Mouse (Mus musculus) intestine, embryonic 15.5 days (tissue): ENCODE data around the gene Fgfr1op. TPM values are rescaled to one million over a fixed set of nuclear protein-coding genes. Genes with fewer than 3 reads are reported as not detected.
"Not testable (repeated sequence)": the region's sequence is repeated elsewhere in the genome, so short reads cannot be mapped to it uniquely, and the experiment has no call there.

ENCODE experiments used
- ATAC-seq: fragments of 200-750 bp; cut with Nextera tagmentation; 2 replicates; pipeline ENCODE4 v1.8.0; 2017; ENCODE audit warnings: moderate TSS enrichment, moderate library complexity
- H3K27ac ChIP-seq: fragments of 300-500 bp; sonication (generic); 2 replicates; pipeline ENCODE4 v1.5.1; 2015; ENCODE audit warnings: mild to moderate bottlenecking, inconsistent platforms
- H3K27me3 ChIP-seq: fragments of 300-500 bp; sonication (generic); replicated peaks from 2 replicates; pipeline ENCODE4 v1.6.1; 2015; ENCODE audit warnings: inconsistent platforms
- H3K36me3 ChIP-seq: fragments of 300-500 bp; sonication (generic); 2 replicates; pipeline ENCODE4 v1.6.1; 2015; ENCODE audit warnings: inconsistent platforms
- H3K4me1 ChIP-seq: fragments of 300-500 bp; sonication (generic); replicated peaks from 2 replicates; pipeline ENCODE4 v1.6.1; 2015; ENCODE audit warnings: inconsistent platforms
- H3K4me2 ChIP-seq: fragments of 300-500 bp; sonication (generic); replicated peaks from 2 replicates; pipeline ENCODE4 v1.6.1; 2015; ENCODE audit warnings: mild to moderate bottlenecking, inconsistent platforms
- H3K4me3 ChIP-seq: fragments of 300-500 bp; sonication (generic); replicated peaks from 2 replicates; pipeline ENCODE4 v1.5.1; 2015; ENCODE audit warnings: inconsistent platforms
- H3K9ac ChIP-seq: fragments of 300-500 bp; sonication (generic); 2 replicates; pipeline ENCODE4 v1.6.1; 2015; ENCODE audit warnings: inconsistent platforms
- H3K9me3 ChIP-seq: fragments of 300-500 bp; sonication (generic); 2 replicates; pipeline ENCODE4 v1.6.1; 2016; ENCODE audit warnings: inconsistent platforms
- WGBS: fragments of 180-500 bp; shearing (Covaris S2); methylation state at CpG from one replicate; pipeline ENCODE4 v1.1.7; 2015; 5-methylcytosine and 5-hydroxymethylcytosine counted together
- polyA plus RNA-seq: library from polyadenylated mRNA; unstranded; fragments of >200 nt; fragmentation: Nextera tagmentation; extraction: Ambion mirVana; gene quantifications from 2 replicates; pipeline ENCODE4 v1.2.1, GENCODE M21; 2015

The Fgfr1op gene
- polyA plus RNA-seq, 1 experiment from 2014 or later: 31.5 TPM

GRCm38 (mm10) chr17:8184217-8184616 is 18.9 kb downstream of the Fgfr1op start:
- H3K27me3 ChIP-seq: no peaks in the 10 kb centered on the region
- ATAC-seq: no peak
- no peak overlapping the region for H3K27ac ChIP-seq
- H3K9me3 ChIP-seq: no peaks in the 10 kb centered on the region
- H3K9ac ChIP-seq: no peak overlapping the region
- no peak overlapping the region for H3K4me2 ChIP-seq
- no peaks in the 10 kb centered on the region for H3K4me1 ChIP-seq
- peaks cover 34% of the 10 kb centered on the region for H3K36me3 ChIP-seq
- 71% methylated on average over 7 of the region's 7 CpGs for WGBS
- H3K4me3 ChIP-seq: no peak overlapping the region

- no peak overlapping the region for H3K9ac ChIP-seq
- peaks cover 7% of the 10 kb centered on the region; the same call in 1 of the 2 replicates for H3K36me3 ChIP-seq
- 78% methylated on average over 8 of the region's 8 CpGs for WGBS
- no peak overlapping the region for H3K4me3 ChIP-seq
- no peak overlapping the region for H3K27ac ChIP-seq
- H3K27me3 ChIP-seq: no peaks in the 10 kb centered on the region
- no peak overlapping the region for H3K4me2 ChIP-seq
- no peaks in the 10 kb centered on the region for H3K9me3 ChIP-seq
- no peaks in the 10 kb centered on the region for H3K4me1 ChIP-seq
- no peak for ATAC-seq
Observed at GRCm38 (mm10) chr17:8193678-8194077, 28.4 kb downstream of the Fgfr1op start.

- Histone ChIP-seq H3K4me1 (no peaks in the 10 kb centered on the region), H3K9me3 (no peaks in the 10 kb centered on the region), H3K27ac (no peak overlapping the region), H3K27me3 (no peaks in the 10 kb centered on the region), H3K4me3 (no peak overlapping the region), H3K36me3 (peaks cover 5% of the 10 kb centered on the region; the same call in 1 of the 2 replicates), H3K4me2 (no peak overlapping the region), H3K9ac (no peak overlapping the region)
- WGBS: 87% methylated on average over 8 of the region's 8 CpGs
- no peak for ATAC-seq
Observed at GRCm38 (mm10) chr17:8195685-8196376, 30.5 kb downstream of the Fgfr1op start.

GRCm38 (mm10) chr17:8197652-8198051 is 32.4 kb downstream of the Fgfr1op start:
- Histone ChIP-seq H3K27ac (no peak overlapping the region), H3K9ac (no peak overlapping the region), H3K9me3 (no peaks in the 10 kb centered on the region), H3K4me2 (no peak overlapping the region), H3K36me3 (0 out of 2 replicates have a peak, but pooled peaks cover 3% of the 10 kb centered on the region), H3K4me3 (no peak overlapping the region), H3K4me1 (no peaks in the 10 kb centered on the region), H3K27me3 (no peaks in the 10 kb centered on the region)
- WGBS: 74% methylated on average over 3 of the region's 3 CpGs
- no peak for ATAC-seq

GRCm38 (mm10) chr17:8199067-8199935 is 34.0 kb downstream of the Fgfr1op start:
- H3K27me3 ChIP-seq: no peaks in the 10 kb centered on the region
- H3K4me3 ChIP-seq: no peak overlapping the region
- whole genome bisulfite sequencing: 81% methylated on average over 11 of the region's 11 CpGs
- no peak overlapping the region for H3K9ac ChIP-seq
- no peaks in the 10 kb centered on the region for H3K9me3 ChIP-seq
- no peak overlapping the region for H3K27ac ChIP-seq
- no peak for ATAC-seq
- 0 out of 2 replicates have a peak, but pooled peaks cover 3% of the 10 kb centered on the region for H3K36me3 ChIP-seq
- H3K4me2 ChIP-seq: no peak overlapping the region
- no peaks in the 10 kb centered on the region for H3K4me1 ChIP-seq

- H3K9me3 ChIP-seq: no peaks in the 10 kb centered on the region
- H3K36me3 ChIP-seq: no peaks in the 10 kb centered on the region
- 58% methylated on average over 1 of the region's 1 CpGs for WGBS
- no peak overlapping the region for H3K9ac ChIP-seq
- H3K27me3 ChIP-seq: no peaks in the 10 kb centered on the region
- no peak for ATAC-seq
- no peak overlapping the region for H3K4me2 ChIP-seq
- no peak overlapping the region for H3K4me3 ChIP-seq
- H3K4me1 ChIP-seq: no peaks in the 10 kb centered on the region
- H3K27ac ChIP-seq: no peak overlapping the region
Observed at GRCm38 (mm10) chr17:8199936-8200330, 34.6 kb downstream of the Fgfr1op start.

GRCm38 (mm10) chr17:8203487-8203886 is 38.2 kb downstream of the Fgfr1op start:
- ATAC-seq: no peak
- Histone ChIP-seq H3K4me3 (no peak overlapping the region), H3K4me2 (no peak overlapping the region), H3K36me3 (no peaks in the 10 kb centered on the region), H3K9me3 (no peaks in the 10 kb centered on the region), H3K27ac (no peak overlapping the region), H3K4me1 (no peaks in the 10 kb centered on the region), H3K9ac (no peak overlapping the region), H3K27me3 (no peaks in the 10 kb centered on the region)
- 48% methylated on average over 1 of the region's 1 CpGs for WGBS

GRCm38 (mm10) chr17:8205221-8205631 is 39.9 kb downstream of the Fgfr1op start:
- not testable (repeated sequence) for H3K4me1 ChIP-seq, H3K4me2 ChIP-seq, H3K9ac ChIP-seq, ATAC-seq, H3K27me3 ChIP-seq, H3K9me3 ChIP-seq, H3K36me3 ChIP-seq, H3K27ac ChIP-seq, H3K4me3 ChIP-seq
- WGBS: 56% methylated on average over 1 of the region's 1 CpGs

- no peak overlapping the region for H3K9ac ChIP-seq
- no peaks in the 10 kb centered on the region for H3K9me3 ChIP-seq
- H3K27me3 ChIP-seq: no peaks in the 10 kb centered on the region
- WGBS: 76% methylated on average over 5 of the region's 5 CpGs
- no peak overlapping the region for H3K4me2 ChIP-seq
- no peak overlapping the region for H3K4me3 ChIP-seq
- no peaks in the 10 kb centered on the region for H3K36me3 ChIP-seq
- no peaks in the 10 kb centered on the region for H3K4me1 ChIP-seq
- ATAC-seq: no peak
- no peak overlapping the region for H3K27ac ChIP-seq
Observed at GRCm38 (mm10) chr17:8206691-8207090, 41.4 kb downstream of the Fgfr1op start.

- H3K9ac ChIP-seq: no peak overlapping the region
- no peaks in the 10 kb centered on the region for H3K9me3 ChIP-seq
- H3K27ac ChIP-seq: no peak overlapping the region
- H3K4me2 ChIP-seq: no peak overlapping the region
- no peaks in the 10 kb centered on the region for H3K4me1 ChIP-seq
- H3K4me3 ChIP-seq: no peak overlapping the region
- H3K27me3 ChIP-seq: no peaks in the 10 kb centered on the region
- no peak for ATAC-seq
- no peaks in the 10 kb centered on the region for H3K36me3 ChIP-seq
- WGBS: 91% methylated on average over 2 of the region's 2 CpGs
Observed at GRCm38 (mm10) chr17:8209696-8210095, 44.4 kb downstream of the Fgfr1op start.

DNA sequence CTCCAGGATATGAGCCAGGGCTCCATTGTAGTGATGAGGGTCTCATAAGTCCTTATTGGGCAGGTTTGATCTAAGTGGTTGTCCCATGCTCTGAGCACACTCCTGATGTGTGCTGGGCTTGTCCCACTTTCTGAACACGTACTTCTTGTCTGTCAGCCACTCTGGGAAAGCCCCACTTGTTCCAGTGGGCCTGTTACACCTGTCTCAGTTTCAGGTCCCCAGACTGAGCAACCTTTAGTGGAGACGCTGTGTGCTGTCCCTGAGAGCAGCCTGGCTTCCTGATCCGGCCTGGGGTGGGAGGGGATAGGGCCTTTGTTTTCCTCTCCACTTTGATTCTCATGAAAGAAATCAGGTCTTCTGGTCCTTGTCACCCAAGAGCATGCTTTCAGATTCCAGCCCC is 44.9 kb downstream of the Fgfr1op start:
- no peak for ATAC-seq
- no peaks in the 10 kb centered on the region for H3K4me1 ChIP-seq
- no peaks in the 10 kb centered on the region for H3K9me3 ChIP-seq
- H3K27me3 ChIP-seq: no peaks in the 10 kb centered on the region
- no peak overlapping the region for H3K4me2 ChIP-seq
- H3K4me3 ChIP-seq: no peak overlapping the region
- H3K27ac ChIP-seq: no peak overlapping the region
- no peaks in the 10 kb centered on the region for H3K36me3 ChIP-seq
- 68% methylated on average over 3 of the region's 3 CpGs for WGBS
- H3K9ac ChIP-seq: no peak overlapping the region

- no peak overlapping the region for H3K9ac ChIP-seq
- H3K4me1 ChIP-seq: no peaks in the 10 kb centered on the region
- no peak overlapping the region for H3K4me3 ChIP-seq
- H3K36me3 ChIP-seq: no peaks in the 10 kb centered on the region
- H3K27ac ChIP-seq: no peak overlapping the region
- no peak overlapping the region for H3K4me2 ChIP-seq
- no peak for ATAC-seq
- 77% methylated on average over 10 of the region's 10 CpGs for WGBS
- H3K9me3 ChIP-seq: no peaks in the 10 kb centered on the region
- no peaks in the 10 kb centered on the region for H3K27me3 ChIP-seq
Observed at GRCm38 (mm10) chr17:8210675-8211074, 45.4 kb downstream of the Fgfr1op start.
